8 mouse cellular contexts compared by ENCODE assay signal in the genomic region with DNA sequence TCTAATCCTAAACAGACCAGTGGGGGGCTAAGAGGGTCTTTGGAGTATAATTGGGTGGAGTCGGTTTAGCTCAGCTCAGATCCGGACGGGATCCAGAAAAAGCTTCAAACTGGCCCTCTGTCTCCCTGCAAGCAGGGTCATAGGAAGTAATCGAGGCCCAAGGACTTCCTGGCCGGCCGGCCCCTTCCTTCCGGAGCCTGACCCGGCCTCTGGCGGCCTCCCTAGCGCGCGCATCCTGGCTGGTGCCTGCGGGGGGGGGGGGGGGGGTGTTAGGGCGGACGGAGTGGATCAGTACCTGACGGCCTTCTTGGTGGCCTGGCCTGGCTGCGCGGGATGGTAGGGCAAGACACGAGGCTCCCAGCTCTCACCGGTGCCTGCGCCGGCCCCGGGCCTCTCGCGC. TPM values are rescaled to one million over a fixed set of nuclear protein-coding genes. Genes with fewer than 3 reads are reported as not detected.
DNase-seq lines count a peak whose midpoint lies in the region; ATAC-seq and TF ChIP-seq lines count a peak whose summit lies in the region.

No protein-coding gene starts in this region.

- H3K4me3 ChIP-seq in testis, adult 2 months (ENCODE audit: control insufficient read depth, low read depth, low read length) = peak overlapping the region; percentile 79
- peak overlapping the region; percentile 79 for H3K4me3 ChIP-seq in embryonic fibroblast, embryonic 13.5 days (ENCODE audit: insufficient read depth, low read length)
- H3K4me3 ChIP-seq in hindbrain, postnatal 0 days (ENCODE audit: low read length) = peak overlapping the region; percentile 61
- peak overlapping the region; percentile 68 for H3K4me3 ChIP-seq in liver, embryonic 15.5 days (replicated peaks)
- H3K4me3 ChIP-seq in olfactory bulb, adult 2 months (ENCODE audit: insufficient read depth, low read depth, low read length) = peak overlapping the region; percentile 82

- no peaks in the 10 kb centered on the region for H3K36me3 ChIP-seq in testis, adult 2 months (ENCODE audit: control insufficient read depth, insufficient read depth, low read length)
- peaks cover 40% of the 10 kb centered on the region for H3K36me3 ChIP-seq in hindbrain, postnatal 0 days (ENCODE audit: insufficient read depth, low read length)
- H3K36me3 ChIP-seq in liver, embryonic 15.5 days (replicated peaks) = no peaks in the 10 kb centered on the region

- no peaks in the 10 kb centered on the region for H3K9me3 ChIP-seq in hindbrain, postnatal 0 days (ENCODE audit: low read length)
- no peaks in the 10 kb centered on the region for H3K9me3 ChIP-seq in liver, embryonic 15.5 days (replicated peaks)

- H3K4me2 ChIP-seq in hindbrain, postnatal 0 days (ENCODE audit: low read depth, low read length) = peak overlapping the region; percentile 78
- H3K4me2 ChIP-seq in liver, embryonic 15.5 days = peak overlapping the region; percentile 94

- peak overlapping the region; percentile 26 for H3K27ac ChIP-seq in testis, adult 2 months (ENCODE audit: control insufficient read depth, insufficient read depth, low read depth, low read length)
- H3K27ac ChIP-seq in embryonic fibroblast, embryonic 13.5 days (ENCODE audit: insufficient read depth, low read length) = peak overlapping the region; percentile 84
- H3K27ac ChIP-seq in hindbrain, postnatal 0 days = peak overlapping the region; percentile 79
- no peak overlapping the region for H3K27ac ChIP-seq in liver, embryonic 15.5 days (replicated peaks)
- peak overlapping the region; percentile 76; the same call in 1 of the 2 replicates for H3K27ac ChIP-seq in olfactory bulb, adult 2 months (ENCODE audit: insufficient read depth, low read depth, low read length)

- peaks cover 23% of the 10 kb centered on the region for H3K4me1 ChIP-seq in testis, adult 2 months (ENCODE audit: control insufficient read depth, insufficient read depth, low read length)
- peaks cover 5% of the 10 kb centered on the region for H3K4me1 ChIP-seq in embryonic fibroblast, embryonic 13.5 days (ENCODE audit: control insufficient read depth, insufficient read depth, low read length)
- peaks cover 9% of the 10 kb centered on the region; the same call in 1 of the 2 replicates for H3K4me1 ChIP-seq in hindbrain, postnatal 0 days (ENCODE audit: insufficient read depth, low read length)
- peaks cover 28% of the 10 kb centered on the region for H3K4me1 ChIP-seq in liver, embryonic 15.5 days (replicated peaks)
- H3K4me1 ChIP-seq in olfactory bulb, adult 2 months (ENCODE audit: control insufficient read depth, insufficient read depth, low read length) = peaks cover 36% of the 10 kb centered on the region

- H3K9ac ChIP-seq in hindbrain, postnatal 0 days (replicated peaks; ENCODE audit: low read length) = peak overlapping the region; percentile 80
- H3K9ac ChIP-seq in liver, embryonic 15.5 days = peak overlapping the region; percentile 51

- no peaks in the 10 kb centered on the region for H3K27me3 ChIP-seq in testis, adult 2 months (ENCODE audit: control insufficient read depth, insufficient read depth, low read length)
- no peaks in the 10 kb centered on the region for H3K27me3 ChIP-seq in hindbrain, postnatal 0 days (ENCODE audit: insufficient read depth, low read length)
- peaks cover 99% of the 10 kb centered on the region for H3K27me3 ChIP-seq in liver, embryonic 15.5 days

- no peak for TF ChIP-seq CTCF in testis, adult 2 months (IDR thresholded peaks at IDR 0.05; ENCODE audit: control insufficient read depth, insufficient read depth, insufficient replicate concordance, low read depth, low read length)
- no peak for TF ChIP-seq CTCF in embryonic fibroblast, embryonic 13.5 days (IDR thresholded peaks at IDR 0.05; ENCODE audit: borderline replicate concordance, insufficient read depth, low read length)
- TF ChIP-seq CTCF in hindbrain, postnatal 0 days (IDR thresholded peaks at IDR 0.05; ENCODE audit: low read depth) = no peak
- no peak for TF ChIP-seq CTCF in olfactory bulb, adult 2 months (IDR thresholded peaks at IDR 0.05; ENCODE audit: insufficient read depth, low read depth, low read length)

- TF ChIP-seq POLR2A in testis, adult 2 months (IDR thresholded peaks at IDR 0.05; ENCODE audit: control insufficient read depth, low read depth, low read length) = no peak
- TF ChIP-seq POLR2A in embryonic fibroblast, embryonic 13.5 days (IDR thresholded peaks at IDR 0.05; ENCODE audit: low read depth, low read length) = no peak
- TF ChIP-seq POLR2A in olfactory bulb, adult 2 months (IDR thresholded peaks at IDR 0.05; ENCODE audit: insufficient read depth, low read depth, low read length) = no peak

- no peak for DNase-seq in testis, postnatal 10 days (ENCODE audit: low spot score)
- DNase-seq in hindbrain, postnatal 0 days (ENCODE audit: low spot score) = peak; percentile 25
- DNase-seq in cerebellum, adult 9-10 months = no peak
- DNase-seq in right cerebral cortex, postnatal 25 days = no peak

- WGBS in hindbrain, postnatal 0 days = under 1% methylated on average over 19 of the region's 25 CpGs
- WGBS in liver, embryonic 15.5 days (ENCODE audit: insufficient replicate concordance) = 1% methylated on average over 21 of the region's 25 CpGs
- under 1% methylated on average over 25 of the region's 25 CpGs for WGBS in olfactory bulb, adult 2 months

- no peak for ATAC-seq in hindbrain, postnatal 0 days
- ATAC-seq in liver, embryonic 15.5 days (ENCODE audit: insufficient read depth) = peak; percentile 8

RNA-seq across cellular contexts. Expression of a gene that starts 0.6 kb away (rescaled TPM):
- 39.5 and 40.8 TPM in 2 replicates for polyA plus RNA-seq in testis, adult 2 months (2012; rRNA removed)
- polyA plus RNA-seq in embryonic fibroblast, embryonic 13.5 days (2011; ENCODE audit: insufficient read length, low read depth, missing spikeins) = 68.1 and 82.3 TPM in 2 replicates
- total RNA-seq in hindbrain, postnatal 0 days (2014; rRNA removed) = 155 and 173 TPM in 2 replicates
- polyA plus RNA-seq in hindbrain, postnatal 0 days (2015; fragmentation: Nextera tagmentation; extraction: Ambion mirVana) = 55.3 and 55.8 TPM in 2 replicates
- 4.0 and 4.3 TPM in 2 replicates for polyA plus RNA-seq in liver, embryonic 15.5 days (2015; fragmentation: Nextera tagmentation; extraction: Ambion mirVana)
- polyA plus RNA-seq in olfactory bulb, adult 2 months (2012; ENCODE audit: insufficient read depth, insufficient read length, low replicate concordance, missing spikeins) = not detected in 2 replicates

RNA-seq across cellular contexts. Expression of a gene that starts 0.8 kb away (rescaled TPM):
- 7.2 and 8.9 TPM in 2 replicates for polyA plus RNA-seq in testis, adult 2 months (2012; rRNA removed)
- 0.70 and 1.2 TPM in 2 replicates for polyA plus RNA-seq in embryonic fibroblast, embryonic 13.5 days (2011; ENCODE audit: insufficient read length, low read depth, missing spikeins)
- 52.7 and 69.3 TPM in 2 replicates for total RNA-seq in hindbrain, postnatal 0 days (2014; rRNA removed)
- polyA plus RNA-seq in hindbrain, postnatal 0 days (2015; fragmentation: Nextera tagmentation; extraction: Ambion mirVana) = 33.9 and 36.4 TPM in 2 replicates
- 0.06 and 0.15 TPM in 2 replicates for polyA plus RNA-seq in liver, embryonic 15.5 days (2015; fragmentation: Nextera tagmentation; extraction: Ambion mirVana)
- not detected in 2 replicates for polyA plus RNA-seq in olfactory bulb, adult 2 months (2012; ENCODE audit: insufficient read depth, insufficient read length, low replicate concordance, missing spikeins)

RNA-seq across cellular contexts. Expression of a gene that starts 27.8 kb away (rescaled TPM):
- 46.0 and 47.0 TPM in 2 replicates for polyA plus RNA-seq in testis, adult 2 months (2012; rRNA removed)
- polyA plus RNA-seq in embryonic fibroblast, embryonic 13.5 days (2011; ENCODE audit: insufficient read length, low read depth, missing spikeins) = 34.9 and 40.0 TPM in 2 replicates
- total RNA-seq in hindbrain, postnatal 0 days (2014; rRNA removed) = 52.4 and 62.4 TPM in 2 replicates
- polyA plus RNA-seq in hindbrain, postnatal 0 days (2015; fragmentation: Nextera tagmentation; extraction: Ambion mirVana) = 22.7 and 23.9 TPM in 2 replicates
- 7.3 and 9.4 TPM in 2 replicates for polyA plus RNA-seq in liver, embryonic 15.5 days (2015; fragmentation: Nextera tagmentation; extraction: Ambion mirVana)
- polyA plus RNA-seq in olfactory bulb, adult 2 months (2012; ENCODE audit: insufficient read depth, insufficient read length, low replicate concordance, missing spikeins) = not detected in 2 replicates

RNA-seq across cellular contexts. Expression of a gene that starts 28.3 kb away (rescaled TPM):
- polyA plus RNA-seq in testis, adult 2 months (2012; rRNA removed) = 0.82 and 1.0 TPM in 2 replicates
- not detected in 2 replicates for polyA plus RNA-seq in embryonic fibroblast, embryonic 13.5 days (2011; ENCODE audit: insufficient read length, low read depth, missing spikeins)
- 71.4 and 74.1 TPM in 2 replicates for total RNA-seq in hindbrain, postnatal 0 days (2014; rRNA removed)
- polyA plus RNA-seq in hindbrain, postnatal 0 days (2015; fragmentation: Nextera tagmentation; extraction: Ambion mirVana) = 17.0 and 21.0 TPM in 2 replicates
- polyA plus RNA-seq in liver, embryonic 15.5 days (2015; fragmentation: Nextera tagmentation; extraction: Ambion mirVana) = 0.05 TPM in 1 of 2 replicates, not detected in the other
- polyA plus RNA-seq in olfactory bulb, adult 2 months (2012; ENCODE audit: insufficient read depth, insufficient read length, low replicate concordance, missing spikeins) = not detected in 2 replicates

RNA-seq across cellular contexts. Expression of a gene that starts 28.4 kb away (rescaled TPM):
- polyA plus RNA-seq in testis, adult 2 months (2012; rRNA removed) = 160 and 210 TPM in 2 replicates
- polyA plus RNA-seq in embryonic fibroblast, embryonic 13.5 days (2011; ENCODE audit: insufficient read length, low read depth, missing spikeins) = 3.5 and 5.5 TPM in 2 replicates
- 28.9 and 31.8 TPM in 2 replicates for total RNA-seq in hindbrain, postnatal 0 days (2014; rRNA removed)
- 20.3 TPM in 2 replicates for polyA plus RNA-seq in hindbrain, postnatal 0 days (2015; fragmentation: Nextera tagmentation; extraction: Ambion mirVana)
- polyA plus RNA-seq in liver, embryonic 15.5 days (2015; fragmentation: Nextera tagmentation; extraction: Ambion mirVana) = 0.66 and 0.67 TPM in 2 replicates
- not detected in 2 replicates for polyA plus RNA-seq in olfactory bulb, adult 2 months (2012; ENCODE audit: insufficient read depth, insufficient read length, low replicate concordance, missing spikeins)
